Mouse (Mus musculus): Measurements from ENCODE around the gene Sae1. TPM values are rescaled to one million over a fixed set of nuclear protein-coding genes. Genes with fewer than 3 reads are reported as not detected.

The Sae1 gene
- total RNA-seq, 1 experiment from 2014 or later, result 443 TPM

DNA sequence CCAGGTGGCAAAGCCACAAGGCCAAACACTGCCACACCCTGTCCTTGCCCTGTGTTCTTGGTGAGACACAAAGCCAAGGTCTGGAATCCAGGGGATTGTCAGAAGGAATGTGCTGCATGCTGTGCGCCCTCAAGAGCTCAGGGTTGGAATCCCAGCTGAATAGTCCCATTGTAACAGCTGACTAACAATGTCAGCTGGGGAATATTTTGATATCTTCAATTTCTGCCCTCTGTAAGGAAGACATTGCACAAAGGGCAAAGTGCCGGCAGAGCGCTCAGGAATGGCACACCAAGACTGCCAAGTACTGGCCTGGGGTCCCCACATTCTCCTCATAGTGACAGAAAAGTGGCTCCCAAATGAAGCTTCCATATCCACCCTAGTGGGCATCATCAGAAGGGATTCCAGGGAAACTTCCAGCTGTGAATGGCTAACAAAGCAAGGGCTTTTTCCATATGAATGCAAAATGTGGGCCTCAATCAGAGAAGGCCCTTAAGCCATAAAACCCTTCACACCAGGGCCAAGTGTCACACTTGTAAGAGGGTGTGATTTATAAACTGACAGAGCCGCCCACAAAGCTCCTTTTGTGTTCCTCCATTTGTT is 22.6 kb downstream of the Sae1 start:
- ATAC-seq (replicated peaks; ENCODE audit: low read depth, poor library complexity, severe bottlenecking), result peak; percentile 36; the same call in 1 of the 2 replicates

DNA sequence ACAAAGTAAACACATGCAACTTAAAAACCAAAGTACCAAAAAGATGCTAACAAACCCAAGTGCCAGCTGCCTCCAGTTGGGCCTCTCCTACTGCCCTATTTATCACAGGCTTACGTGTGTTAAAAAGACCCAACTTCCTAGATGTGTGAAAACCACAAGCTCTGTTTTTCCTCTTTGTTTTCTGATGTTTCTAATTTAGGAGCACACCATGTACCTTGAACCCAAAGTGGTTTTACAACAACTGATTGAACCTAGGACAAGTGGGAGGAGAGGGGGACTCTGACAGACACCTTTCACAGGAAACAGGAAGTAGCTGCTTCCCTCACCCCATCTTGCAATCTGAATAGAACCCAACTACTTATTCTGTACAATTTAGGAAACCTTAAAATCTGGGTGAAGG is 23.3 kb downstream of the Sae1 start:
- ATAC-seq (replicated peaks; ENCODE audit: low read depth, poor library complexity, severe bottlenecking), result peak; percentile 62

DNA sequence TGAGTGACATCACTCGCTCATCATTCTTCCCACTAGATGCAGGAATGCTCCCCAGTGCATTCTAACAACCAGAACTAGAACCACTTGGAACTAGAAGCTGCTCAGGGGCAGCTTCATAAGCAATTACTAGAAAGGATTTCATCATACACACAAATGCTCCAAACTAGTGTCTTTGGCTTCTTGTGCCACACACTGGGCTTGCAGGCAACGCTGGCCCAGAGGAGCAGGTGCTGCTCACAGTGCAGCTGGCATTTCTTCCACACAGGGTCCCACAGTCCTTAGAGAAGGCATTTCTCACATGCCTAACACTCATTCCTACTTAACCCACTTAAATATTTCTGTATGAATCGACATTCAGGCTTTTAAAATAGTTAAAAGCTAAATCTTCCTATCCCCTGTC is 30.0 kb downstream of the Sae1 start:
- ATAC-seq (replicated peaks; ENCODE audit: low read depth, poor library complexity, severe bottlenecking), result no peak

DNA sequence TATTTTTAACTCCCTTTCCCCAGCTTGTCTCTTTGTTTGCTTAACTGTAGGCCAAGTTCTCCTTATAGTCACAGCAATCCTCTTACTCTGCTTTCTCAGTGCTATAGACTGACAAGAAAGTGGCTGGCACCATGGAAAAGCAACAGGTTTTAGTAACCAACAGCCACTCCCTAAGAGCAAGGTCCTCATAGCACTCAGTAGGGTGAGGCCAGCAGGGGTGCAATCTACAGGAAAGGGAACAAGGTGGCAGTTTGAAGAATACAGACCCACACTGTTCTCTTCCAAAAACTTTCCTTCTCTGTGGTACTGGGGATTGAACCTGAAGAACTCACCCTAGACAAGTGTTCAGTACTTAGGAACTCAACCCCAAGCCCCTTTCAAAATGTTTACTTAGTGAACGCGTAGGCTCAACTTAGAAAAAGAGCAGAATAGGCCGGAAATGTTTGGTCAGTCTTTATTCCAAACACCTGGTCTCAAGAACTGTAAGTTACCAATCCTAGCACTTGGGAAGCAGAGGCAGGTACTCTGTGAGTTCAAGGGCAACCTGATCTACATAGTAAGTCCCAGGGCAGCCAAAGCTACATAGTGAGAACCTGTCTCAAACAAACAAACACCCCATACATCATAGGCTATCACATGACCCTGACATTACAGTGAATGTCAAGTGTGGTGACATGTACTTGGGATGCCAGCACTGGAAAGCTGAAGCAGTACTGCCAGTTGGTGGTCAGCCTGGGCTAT is 31.6 kb downstream of the Sae1 start:
- no peak for ATAC-seq (replicated peaks; ENCODE audit: low read depth, poor library complexity, severe bottlenecking)

DNA sequence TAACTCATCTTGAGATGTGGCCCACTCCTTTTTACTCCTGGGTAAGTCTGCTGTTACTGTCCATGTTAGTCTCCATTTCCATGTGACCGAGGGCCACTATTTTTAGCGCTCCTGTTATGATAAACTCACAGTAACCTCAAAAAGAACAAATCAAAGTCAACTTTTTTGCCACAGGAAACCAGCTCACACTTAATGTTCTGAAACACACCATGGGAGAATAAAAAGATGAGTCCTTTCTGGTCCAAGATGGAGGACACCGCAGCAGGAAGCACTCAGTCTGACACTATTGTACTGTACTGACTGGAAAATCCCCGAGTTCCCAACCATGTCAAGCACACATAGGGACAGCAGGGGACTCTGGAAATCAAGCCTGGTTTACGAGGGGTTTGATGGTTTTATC is 37.6 kb downstream of the Sae1 start:
- ATAC-seq (replicated peaks; ENCODE audit: low read depth, poor library complexity, severe bottlenecking), result no peak

DNA sequence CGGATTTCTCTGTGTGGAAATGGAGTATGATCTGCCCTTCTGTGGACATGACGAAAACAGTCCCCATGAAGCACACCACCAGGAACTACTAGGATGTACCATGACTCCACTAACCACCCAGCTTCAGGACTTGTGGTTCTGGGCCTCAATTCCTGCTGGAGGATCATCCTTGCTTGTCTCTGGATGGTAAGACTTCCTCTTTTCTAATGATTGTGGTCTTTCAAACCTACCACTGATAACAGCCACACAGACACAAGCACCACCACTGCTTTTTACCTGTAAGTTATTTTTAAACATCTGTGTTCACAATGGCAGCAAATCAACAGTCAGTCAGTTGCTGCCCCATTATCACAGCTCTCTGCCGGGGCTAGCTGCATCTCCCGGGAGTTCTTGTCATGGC is 42.3 kb downstream of the Sae1 start:
- peak; percentile 53 for ATAC-seq (replicated peaks; ENCODE audit: low read depth, poor library complexity, severe bottlenecking)

DNA sequence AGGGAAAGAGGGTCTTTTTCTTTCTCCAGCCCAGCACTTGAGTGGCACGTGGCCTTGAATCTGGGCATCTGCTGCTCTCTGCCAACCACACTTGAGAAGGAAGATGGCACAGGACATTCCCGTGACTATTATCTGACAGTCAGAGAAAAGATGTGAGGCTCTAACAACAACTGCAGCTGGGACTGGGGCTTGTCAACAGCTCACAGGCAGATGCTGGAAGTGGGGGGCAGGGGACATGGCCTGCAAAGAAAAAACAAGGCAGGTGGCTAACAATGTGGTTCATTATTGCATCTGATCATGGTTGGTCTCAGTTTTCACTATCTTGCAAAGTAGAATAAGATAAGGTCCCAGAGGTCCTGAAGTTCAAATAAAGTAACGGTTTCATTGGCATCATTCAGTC is 43.0 kb downstream of the Sae1 start:
- ATAC-seq (replicated peaks; ENCODE audit: low read depth, poor library complexity, severe bottlenecking), result no peak

DNA sequence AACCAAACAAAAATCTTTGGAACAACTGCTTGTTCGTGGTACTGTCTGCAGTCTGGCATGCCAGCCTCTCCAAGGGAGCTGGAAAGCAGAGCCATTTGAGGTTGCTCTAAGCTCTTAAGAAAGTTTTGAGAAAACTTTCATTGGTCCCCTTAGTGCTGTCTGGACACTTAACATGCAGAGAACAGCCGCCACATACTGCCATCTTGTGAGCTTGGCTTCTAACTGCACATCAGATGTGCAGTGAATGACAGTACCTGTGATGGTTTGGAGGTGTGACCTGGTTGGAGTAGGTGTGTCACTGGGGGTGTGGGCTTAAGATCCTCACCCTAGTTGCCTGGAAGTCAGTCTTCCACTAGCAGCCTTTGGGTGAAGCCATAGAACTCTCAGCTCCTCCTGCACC is 49.9 kb downstream of the Sae1 start:
- no peak for ATAC-seq (replicated peaks; ENCODE audit: low read depth, poor library complexity, severe bottlenecking)

DNA sequence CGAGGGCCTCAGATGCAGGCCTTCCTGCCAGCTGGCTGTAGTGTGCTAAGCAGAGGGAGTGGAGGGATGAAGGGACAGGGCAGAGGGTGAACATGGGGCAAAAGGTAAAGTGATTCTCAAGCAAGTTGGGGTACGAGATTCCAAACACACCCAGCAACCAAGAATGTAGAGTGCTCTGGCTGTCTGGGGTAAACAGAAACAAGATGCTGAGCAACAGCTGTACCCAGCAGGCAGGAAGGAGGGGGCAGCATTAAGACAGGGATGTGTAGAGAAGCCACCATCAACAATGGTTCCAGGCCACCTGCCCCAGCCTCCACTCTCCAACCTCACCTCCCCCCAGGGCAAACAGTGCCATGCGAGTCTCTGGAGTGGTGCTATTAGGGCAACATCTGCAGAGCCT is 58.5 kb downstream of the Sae1 start:
- ATAC-seq (replicated peaks; ENCODE audit: low read depth, poor library complexity, severe bottlenecking), result no peak

DNA sequence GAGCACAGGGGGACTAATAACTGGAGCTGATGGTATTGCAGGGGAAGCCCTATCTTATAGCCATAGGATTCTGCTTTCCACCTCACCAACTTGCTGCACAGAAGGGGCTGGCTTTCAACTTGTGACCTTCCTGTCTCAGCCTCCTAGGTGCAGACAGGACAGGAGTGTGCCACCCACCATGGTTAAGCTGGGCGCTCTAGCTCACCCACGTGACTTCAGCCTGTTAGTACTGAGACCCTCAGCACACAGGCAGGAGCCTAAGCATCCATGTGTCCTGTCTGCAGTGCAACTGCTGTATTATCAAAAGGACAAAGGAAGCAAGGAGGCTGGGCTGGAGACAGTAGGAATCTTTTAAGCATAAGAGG is 61.0 kb downstream of the Sae1 start:
- 0 out of 2 replicates have a peak, but pooled peaks have one; percentile 13 for ATAC-seq (replicated peaks; ENCODE audit: low read depth, poor library complexity, severe bottlenecking)

DNA sequence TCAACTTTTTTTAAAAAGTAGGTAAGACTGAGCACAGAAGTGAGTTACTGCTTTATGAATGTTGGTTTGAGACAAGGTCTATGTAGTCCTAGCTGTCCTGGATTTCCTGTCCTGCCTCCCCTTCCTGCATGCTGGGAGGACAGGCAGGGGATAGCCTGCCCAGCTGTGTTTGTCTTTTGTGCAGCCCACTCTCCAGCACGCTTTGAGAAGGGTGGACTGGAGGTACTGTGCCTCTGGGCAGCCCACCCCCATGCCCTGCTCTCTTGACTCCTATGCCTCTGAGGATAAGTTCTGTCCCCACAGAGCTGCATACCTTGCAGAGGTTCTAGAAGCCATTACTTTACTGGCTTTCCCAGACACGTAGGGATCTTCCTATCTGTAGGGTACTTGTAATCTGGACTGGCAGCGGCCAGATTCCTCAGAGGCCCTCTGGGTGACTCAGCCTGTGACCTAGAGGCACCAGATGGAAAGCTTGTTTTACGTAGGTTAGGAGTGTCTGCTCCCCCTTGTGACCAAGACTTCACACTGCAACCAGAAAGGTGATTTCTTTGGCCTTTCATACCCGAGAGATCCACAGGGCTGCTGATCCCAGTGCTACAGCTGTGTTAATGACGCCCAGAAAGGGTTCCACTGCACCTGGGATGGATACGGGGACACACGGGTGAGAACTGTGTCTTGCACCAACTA is 61.5 kb downstream of the Sae1 start:
- ATAC-seq (replicated peaks; ENCODE audit: low read depth, poor library complexity, severe bottlenecking), result peak; percentile 97

DNA sequence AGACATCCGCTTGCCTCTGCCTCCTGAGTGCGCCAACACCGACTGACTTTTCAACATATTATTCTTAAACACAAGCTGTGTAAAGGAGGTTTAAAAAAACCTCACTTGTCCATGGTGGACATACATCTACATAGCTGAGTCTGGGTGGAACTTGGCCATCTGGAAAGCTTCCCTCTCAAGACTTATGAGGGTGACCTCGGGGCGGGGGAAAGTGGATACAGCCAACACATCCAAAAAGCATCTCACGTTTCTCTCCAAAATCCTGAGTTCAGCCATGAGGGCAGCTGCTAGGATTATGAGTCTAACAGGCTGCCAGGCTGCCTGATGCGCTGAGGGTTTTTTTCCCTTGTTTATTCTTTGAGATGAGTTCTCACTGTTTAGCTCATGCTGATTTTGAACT is 62.9 kb downstream of the Sae1 start:
- ATAC-seq (replicated peaks; ENCODE audit: low read depth, poor library complexity, severe bottlenecking), result no peak

DNA sequence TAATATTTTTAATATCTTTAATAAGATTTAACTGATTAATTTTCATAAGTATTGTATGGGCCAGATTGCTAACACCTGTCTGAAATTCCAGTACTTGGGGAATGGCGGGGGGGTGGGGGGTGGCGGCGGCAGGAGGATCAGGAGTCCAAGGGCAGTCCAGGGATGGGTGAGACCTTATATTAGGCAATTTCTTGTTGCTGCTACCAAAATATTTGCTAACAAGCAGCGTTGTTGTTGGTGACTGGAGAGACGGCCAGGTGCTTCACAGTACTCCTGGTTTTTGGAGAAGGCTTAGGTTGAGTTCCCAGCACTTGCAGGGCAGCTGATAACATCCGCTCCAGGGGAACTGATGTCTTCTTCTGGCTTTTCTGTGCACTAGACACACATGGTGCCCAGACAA is 67.1 kb downstream of the Sae1 start:
- no peak for ATAC-seq (replicated peaks; ENCODE audit: low read depth, poor library complexity, severe bottlenecking)

DNA sequence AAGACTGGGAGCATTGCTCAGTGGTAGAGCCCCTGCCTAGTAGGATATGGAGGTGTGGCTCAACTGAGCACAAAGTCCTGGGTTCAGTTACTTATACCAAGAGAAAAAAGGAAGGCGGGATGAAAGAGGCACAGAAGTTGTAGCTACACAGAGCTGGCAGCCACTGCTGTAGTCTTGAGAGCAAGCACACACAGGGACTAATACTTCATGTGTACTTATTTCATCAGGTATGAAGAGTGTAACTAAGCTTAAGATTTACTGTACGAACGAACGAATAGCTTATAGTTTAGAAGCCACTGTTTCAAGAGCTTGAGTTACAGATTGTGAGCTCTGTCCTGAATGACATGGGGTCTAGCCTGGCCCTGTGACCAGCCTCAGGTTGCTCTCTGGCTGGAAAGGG is 68.4 kb downstream of the Sae1 start:
- ATAC-seq (replicated peaks; ENCODE audit: low read depth, poor library complexity, severe bottlenecking), result no peak

DNA sequence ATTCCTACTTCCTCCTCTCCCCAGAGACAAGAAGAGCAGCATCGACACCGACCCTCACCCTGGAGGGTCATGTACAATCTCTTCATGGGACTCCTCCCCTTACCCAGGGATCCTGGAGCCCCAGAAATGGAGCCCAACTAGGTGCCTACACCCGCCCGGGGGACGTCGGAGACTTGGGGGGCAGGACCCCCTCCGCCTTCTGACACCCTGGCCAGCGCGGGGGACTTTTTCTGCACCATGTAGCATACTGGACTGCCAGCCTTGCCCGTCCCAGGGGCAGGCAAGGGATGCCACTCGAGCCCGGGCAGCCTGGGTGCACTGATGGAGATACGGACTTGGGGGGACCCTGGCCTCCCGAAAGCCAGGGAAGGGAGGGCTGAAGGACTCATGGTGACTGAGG is 70.5 kb downstream of the Sae1 start:
- ATAC-seq (replicated peaks; ENCODE audit: low read depth, poor library complexity, severe bottlenecking), result no peak

DNA sequence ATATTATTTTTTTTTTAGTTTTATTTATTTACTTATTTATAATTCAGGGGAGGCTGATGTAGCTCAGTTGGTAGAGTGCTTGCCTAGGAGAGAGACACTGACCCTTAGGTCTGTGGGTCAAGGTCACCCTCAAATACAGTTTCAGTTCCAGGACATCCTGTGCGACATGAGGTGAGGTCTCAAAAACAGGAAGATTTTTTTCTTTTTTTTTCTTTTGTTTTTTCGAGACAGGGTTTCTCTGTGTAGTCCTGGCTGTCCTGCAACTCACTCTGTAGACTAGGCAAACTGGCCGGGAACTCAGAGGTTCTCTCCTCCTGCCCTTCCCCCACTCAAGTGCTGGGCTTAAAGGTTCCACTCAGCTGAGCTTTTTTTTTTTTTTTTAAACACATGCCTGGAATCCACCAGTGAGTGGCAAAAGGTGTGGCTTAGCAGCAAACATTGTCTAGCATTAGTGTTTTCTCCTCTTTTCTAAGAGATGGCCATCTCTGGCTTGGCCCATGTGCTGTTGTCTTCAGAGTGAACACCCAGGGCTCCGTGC is 72.3 kb downstream of the Sae1 start:
- ATAC-seq (replicated peaks; ENCODE audit: low read depth, poor library complexity, severe bottlenecking), result no peak

DNA sequence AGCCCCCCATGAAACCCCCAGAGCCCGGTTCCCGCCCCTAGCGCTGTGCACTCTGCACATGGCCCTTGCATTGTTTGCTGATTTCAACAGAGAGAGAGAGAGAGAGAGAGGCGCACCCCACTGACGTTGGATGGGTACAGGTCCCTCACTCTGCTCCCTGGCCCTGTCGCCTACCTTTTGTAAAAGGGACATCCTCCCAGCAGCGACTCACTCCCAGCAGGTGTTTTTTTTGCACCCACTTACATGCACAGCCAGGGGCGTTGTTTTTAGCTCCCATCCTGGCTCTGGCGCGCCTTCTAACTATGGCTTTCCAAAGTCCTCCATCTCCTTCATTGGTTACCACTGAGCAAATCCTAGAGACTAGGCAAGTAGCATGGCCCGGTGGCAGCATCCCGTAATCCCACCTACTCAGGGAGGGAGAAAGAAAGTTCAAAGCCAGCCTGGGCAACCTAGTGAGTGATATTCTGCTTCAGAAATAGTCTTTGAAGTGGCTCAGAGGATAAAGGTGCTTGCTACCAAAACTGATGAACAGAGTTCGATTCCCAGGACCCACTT is 73.3 kb downstream of the Sae1 start:
- no peak for ATAC-seq (replicated peaks; ENCODE audit: low read depth, poor library complexity, severe bottlenecking)

DNA sequence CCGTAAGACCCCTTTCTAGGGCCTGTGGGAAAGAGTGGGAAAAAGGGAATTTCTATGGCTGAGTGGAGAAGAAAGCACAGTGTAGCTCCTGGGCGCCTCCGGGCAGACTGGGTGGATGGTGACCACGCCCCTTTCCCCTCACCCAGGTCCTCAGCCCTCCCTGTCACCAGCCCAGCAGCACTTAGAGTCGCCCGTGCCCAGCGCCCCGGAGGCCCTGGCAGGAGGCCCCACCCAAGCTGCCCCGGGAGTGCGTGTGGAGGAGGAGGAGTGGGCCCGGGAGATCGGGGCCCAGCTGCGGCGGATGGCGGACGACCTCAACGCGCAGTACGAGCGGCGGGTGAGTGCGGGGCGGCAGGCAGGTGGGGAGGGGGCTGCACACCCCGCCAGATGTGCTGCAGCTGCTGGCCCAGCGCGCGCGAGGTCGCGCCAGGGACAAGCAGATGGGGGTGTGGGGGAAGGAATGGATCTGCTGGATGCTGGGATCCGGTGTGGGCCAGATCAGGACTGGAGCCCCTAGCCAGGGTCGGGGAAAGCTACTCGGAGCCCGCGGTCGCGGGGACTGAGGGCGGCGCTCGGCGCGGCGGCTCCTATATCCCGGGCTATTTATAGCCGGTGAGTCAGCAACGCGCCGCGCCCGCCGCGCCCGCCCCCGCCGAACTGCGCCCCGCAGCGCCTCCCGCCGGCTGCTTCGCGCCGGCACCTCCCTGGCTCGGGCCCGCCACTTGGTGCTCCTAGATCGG is 74.0 kb downstream of the Sae1 start:
- ATAC-seq (replicated peaks; ENCODE audit: low read depth, poor library complexity, severe bottlenecking), result peak; percentile 23

DNA sequence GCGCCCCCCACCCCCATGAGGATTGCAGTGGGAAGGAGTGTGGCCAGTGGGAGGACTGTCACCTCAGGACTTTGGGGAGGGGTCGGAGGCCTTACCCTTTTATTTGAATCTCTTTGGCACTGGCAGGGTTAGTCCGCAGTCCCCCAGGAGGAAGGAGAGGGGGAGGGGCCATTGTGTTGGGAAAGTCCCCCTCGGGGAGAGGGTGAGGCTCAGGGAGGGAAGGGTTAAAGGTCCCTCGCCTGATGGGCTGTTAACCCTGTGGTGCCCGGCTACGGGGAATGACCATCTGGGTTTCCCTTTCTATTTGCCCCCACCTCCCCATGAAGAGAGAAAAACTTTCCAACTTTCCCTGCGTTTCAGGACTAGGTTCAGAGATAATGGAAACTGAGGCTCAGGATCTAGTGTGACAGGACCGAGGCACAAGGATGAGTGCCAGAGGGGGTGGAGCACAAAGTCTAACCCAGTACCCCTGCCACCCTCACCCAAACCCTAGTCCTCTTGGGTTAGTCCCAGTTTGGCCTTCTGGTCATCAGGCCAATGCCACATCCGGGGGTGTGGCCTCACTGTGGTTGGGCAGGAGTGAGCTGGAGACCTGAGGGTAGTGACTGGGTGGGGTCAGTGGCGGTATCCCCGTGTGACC is 74.8 kb downstream of the Sae1 start:
- ATAC-seq (replicated peaks; ENCODE audit: low read depth, poor library complexity, severe bottlenecking), result peak; percentile 20

Data from common myeloid progenitor, adult 5-6 weeks (primary cell).